16 mouse cellular contexts compared by ENCODE assay signal in genomic region chr7:95082248-95082647, GRCm38 (mm10).
DNase-seq lines count a peak whose midpoint lies in the region; ATAC-seq and TF ChIP-seq lines count a peak whose summit lies in the region.
"Had no signal": no experiment of that assay in that cellular context is flagged by ENCODE, and none has a peak within 500 bp of the region (broad histone marks: within the 10 kb centered on the region; RNA-seq: fewer than 3 reads in every experiment).

No protein-coding gene starts in this region.

- no peaks in the 10 kb centered on the region for H3K36me3 ChIP-seq in liver, adult 2 months (ENCODE audit: control insufficient read depth, insufficient read depth, low read length)
- no peaks in the 10 kb centered on the region for H3K36me3 ChIP-seq in liver, embryonic 11.5 days (ENCODE audit: control insufficient read depth, insufficient read depth, low read length)
- H3K36me3 ChIP-seq: forebrain, embryonic 15.5 days; heart, embryonic 15.5 days; limb, embryonic 13.5 days had no signal

- no peak for ATAC-seq in liver, embryonic 11.5 days (replicated peaks; ENCODE audit: low FRiP score)
- ATAC-seq: forebrain, embryonic 15.5 days had no signal

- no peak for TF ChIP-seq CTCF in liver, adult 2 months (IDR thresholded peaks at IDR 0.05; ENCODE audit: low read depth, low read length)

- no peaks in the 10 kb centered on the region for H3K79me2 ChIP-seq in liver, adult 2 months (ENCODE audit: control insufficient read depth, insufficient read depth, low read length)

- TF ChIP-seq POLR2A in liver, adult 2 months (IDR thresholded peaks at IDR 0.05; ENCODE audit: extremely low read depth, insufficient read depth, low read length): no peak

- no peak overlapping the region for H3K27ac ChIP-seq in liver, adult 2 months (replicated peaks; ENCODE audit: insufficient read depth, low read depth, low read length)
- no peak overlapping the region for H3K27ac ChIP-seq in liver, embryonic 11.5 days (ENCODE audit: low read depth, low read length)
- H3K27ac ChIP-seq: forebrain, embryonic 15.5 days; heart, embryonic 15.5 days; limb, embryonic 13.5 days had no signal

- DNase-seq in adrenal gland, postnatal 10 days: peak; percentile 34
- no peak for DNase-seq in adrenal gland, adult (ENCODE audit: inconsistent age in 2 of 2, low spot score in 1 of 2)
- peak; percentile 18 for DNase-seq in gastrocnemius, postnatal 25 days
- DNase-seq in gastrocnemius, postnatal 4 days (ENCODE audit: low spot score in 2 of 2): no peak
- DNase-seq in liver, adult 2 months (ENCODE audit: extremely low read depth, low read depth, low spot score): peak; percentile 14
- no peak for DNase-seq in liver, embryonic 11.5 days (ENCODE audit: low spot score)
- peak; percentile 1 to 16 for DNase-seq in layer of hippocampus, postnatal 36 days
- DNase-seq in embryo, embryonic 10.5 days (ENCODE audit: low spot score): no peak
- DNase-seq: cerebellum, adult 18-20 months; kidney, adult 18-20 months; lung, embryonic 14.5 days had no signal

- no peak overlapping the region for H3K9ac ChIP-seq in liver, adult 2 months (ENCODE audit: low read depth, low read length)
- H3K9ac ChIP-seq in liver, embryonic 11.5 days (ENCODE audit: low read depth, low read length): no peak overlapping the region
- H3K9ac ChIP-seq: forebrain, embryonic 15.5 days; heart, embryonic 15.5 days; limb, embryonic 13.5 days; lung, embryonic 14.5 days had no signal

- no peaks in the 10 kb centered on the region for H3K4me1 ChIP-seq in liver, adult 2 months (ENCODE audit: control insufficient read depth, insufficient read depth, low read length)
- no peaks in the 10 kb centered on the region for H3K4me1 ChIP-seq in liver, embryonic 11.5 days (replicated peaks; ENCODE audit: control insufficient read depth, insufficient read depth, low read length)
- H3K4me1 ChIP-seq: forebrain, embryonic 15.5 days; heart, embryonic 15.5 days; limb, embryonic 13.5 days; megakaryocyte, embryonic 14.5 days had no signal

- H3K4me3 ChIP-seq in liver, adult 2 months (ENCODE audit: insufficient read depth, low read depth, low read length): no peak overlapping the region
- H3K4me3 ChIP-seq in liver, embryonic 11.5 days (ENCODE audit: low read depth, low read length): no peak overlapping the region
- H3K4me3 ChIP-seq: forebrain, embryonic 15.5 days; heart, embryonic 15.5 days; limb, embryonic 13.5 days; megakaryocyte, embryonic 14.5 days; myocyte had no signal

- no peaks in the 10 kb centered on the region for H3K9me3 ChIP-seq in liver, embryonic 11.5 days (ENCODE audit: control insufficient read depth, low read length)
- H3K9me3 ChIP-seq: heart, embryonic 15.5 days; limb, embryonic 13.5 days; megakaryocyte, embryonic 14.5 days had no signal

- no peaks in the 10 kb centered on the region for H3K27me3 ChIP-seq in liver, adult 2 months (ENCODE audit: control insufficient read depth, insufficient read depth, low read length)
- H3K27me3 ChIP-seq in liver, embryonic 11.5 days (replicated peaks; ENCODE audit: control insufficient read depth, insufficient read depth, low read length): no peaks in the 10 kb centered on the region
- H3K27me3 ChIP-seq: forebrain, embryonic 15.5 days; heart, embryonic 15.5 days; limb, embryonic 13.5 days; megakaryocyte, embryonic 14.5 days had no signal

- H3K4me2 ChIP-seq in liver, embryonic 11.5 days: no peak overlapping the region
- H3K4me2 ChIP-seq: forebrain, embryonic 15.5 days; heart, embryonic 15.5 days; limb, embryonic 13.5 days; lung, embryonic 14.5 days had no signal

Comparison
In these comparisons a context has a peak if more than half of its experiments do, and no peak if none do; other contexts are left out.
1. DNase-seq: peak in adrenal gland, postnatal 10 days (single experiment), gastrocnemius, postnatal 25 days (single experiment), liver, adult 2 months (single experiment) and layer of hippocampus, postnatal 36 days (2 of 2); none in adrenal gland, adult (0 of 2), gastrocnemius, postnatal 4 days (0 of 2), liver, embryonic 11.5 days (single experiment) and embryo, embryonic 10.5 days (single experiment).